Mouse (Mus musculus) erythroblast, embryonic 14.5 days (primary cell): ENCODE results near the gene Lmna.

Experiments used
- GATA1 ChIP-seq: IDR thresholded peaks from 2 replicates; pipeline ENCODE4 v1.6.1; 2012; ENCODE audit warnings: low read length, inconsistent platforms, mixed read lengths
- TAL1 ChIP-seq: IDR thresholded peaks from 3 replicates; pipeline ENCODE4 v1.6.1; 2012; ENCODE audit warnings: low read length, inconsistent platforms, mixed read lengths

DNA sequence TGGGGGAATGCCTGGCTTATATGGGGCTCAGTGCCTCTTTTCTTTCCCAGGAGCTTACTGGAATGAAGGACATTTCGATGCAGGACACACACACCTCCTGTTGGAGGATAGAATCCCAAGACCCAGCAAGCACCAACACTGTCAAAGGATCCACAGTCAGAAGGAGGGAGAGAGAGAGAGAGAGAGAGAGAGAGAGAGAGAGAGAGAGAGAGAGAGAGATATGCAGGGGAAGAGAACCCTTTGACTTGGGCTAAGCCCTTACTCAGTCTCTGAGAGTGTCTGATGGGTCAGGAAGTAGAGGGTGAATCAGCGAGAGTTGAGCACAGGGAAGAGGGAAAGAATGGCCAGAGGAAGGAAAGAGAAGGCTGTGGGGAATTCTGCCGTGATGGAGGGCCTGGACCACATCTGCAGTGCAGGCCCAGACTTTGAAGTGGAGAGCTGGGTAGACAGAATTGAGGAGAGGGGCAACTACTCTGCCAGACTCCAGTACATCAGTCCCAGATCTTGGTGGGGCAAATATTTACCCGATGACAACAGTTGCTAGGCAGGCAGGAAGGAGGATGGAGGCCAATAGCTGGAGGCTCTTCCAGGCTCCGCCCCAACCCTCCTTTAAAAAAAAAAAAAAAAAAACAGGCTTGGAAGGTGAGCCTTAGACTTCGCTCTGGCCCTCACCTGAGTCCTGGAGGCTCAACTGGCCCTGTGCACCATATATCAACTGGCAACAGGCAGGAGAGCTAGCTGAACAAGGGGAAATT lies 2.6 kb upstream of the Lmna start:
- no peak for TF ChIP-seq TAL1
- TF ChIP-seq GATA1: no peak
